ENCODE assay signal across 8 mouse cellular contexts in genomic region chr14:37134304-37135126, GRCm38 (mm10). TPM values are rescaled to one million over a fixed set of nuclear protein-coding genes. Genes with fewer than 3 reads are reported as not detected.
A peak's percentile ranks its signal among the peaks of the same experiment; 100 is the strongest.
DNase-seq lines count a peak whose midpoint lies in the region; ATAC-seq and TF ChIP-seq lines count a peak whose summit lies in the region.

No protein-coding gene starts in this region.

- H3K4me3 ChIP-seq in C2C12 (ENCODE audit: insufficient read depth, poor library complexity, severe bottlenecking) = peak overlapping the region; percentile 82
- peak overlapping the region; percentile 90 for H3K4me3 ChIP-seq in hindbrain, postnatal 0 days (ENCODE audit: low read length)
- peak overlapping the region; percentile 94 for H3K4me3 ChIP-seq in midbrain, embryonic 14.5 days (replicated peaks; ENCODE audit: low read depth, low read length)

- H3K4me1 ChIP-seq in hindbrain, postnatal 0 days (ENCODE audit: insufficient read depth, low read length) = 0 out of 2 replicates have a peak, but pooled peaks cover 3% of the 10 kb centered on the region
- peaks cover 6% of the 10 kb centered on the region for H3K4me1 ChIP-seq in midbrain, embryonic 14.5 days (ENCODE audit: control insufficient read depth, insufficient read depth, low read length)

- TF ChIP-seq CTCF in C2C12 (IDR thresholded peaks at IDR 0.05; ENCODE audit: control insufficient read depth, insufficient read depth, insufficient read length) = no peak
- TF ChIP-seq CTCF in hindbrain, postnatal 0 days (IDR thresholded peaks at IDR 0.05; ENCODE audit: low read depth) = no peak

- 2% methylated on average over 40 of the region's 40 CpGs for WGBS in hindbrain, postnatal 0 days
- WGBS in midbrain, embryonic 14.5 days = 2% methylated on average over 40 of the region's 40 CpGs

- no peaks in the 10 kb centered on the region for H3K27me3 ChIP-seq in C2C12 (ENCODE audit: control insufficient read depth, insufficient read depth, insufficient read length)
- no peaks in the 10 kb centered on the region for H3K27me3 ChIP-seq in hindbrain, postnatal 0 days (ENCODE audit: insufficient read depth, low read length)
- H3K27me3 ChIP-seq in midbrain, embryonic 14.5 days (ENCODE audit: control insufficient read depth, insufficient read depth, low read length) = no peaks in the 10 kb centered on the region

- H3K4me2 ChIP-seq in hindbrain, postnatal 0 days (ENCODE audit: low read depth, low read length) = peak overlapping the region; percentile 77
- H3K4me2 ChIP-seq in midbrain, embryonic 14.5 days (ENCODE audit: low read length) = peak overlapping the region; percentile 62

- H3K79me2 ChIP-seq in C2C12 (ENCODE audit: control insufficient read depth, insufficient read depth) = peaks cover 35% of the 10 kb centered on the region

- H3K79me3 ChIP-seq in C2C12 (ENCODE audit: low read depth) = peaks cover 27% of the 10 kb centered on the region

- H3ac ChIP-seq in C2C12 (ENCODE audit: control insufficient read depth, insufficient read length, low read depth) = peak overlapping the region; percentile 96

- peaks cover 37% of the 10 kb centered on the region for H3K36me3 ChIP-seq in C2C12 (ENCODE audit: control insufficient read depth, insufficient read depth)
- peaks cover 20% of the 10 kb centered on the region; the same call in 1 of the 2 replicates for H3K36me3 ChIP-seq in hindbrain, postnatal 0 days (ENCODE audit: insufficient read depth, low read length)
- peaks cover 25% of the 10 kb centered on the region for H3K36me3 ChIP-seq in midbrain, embryonic 14.5 days (ENCODE audit: control insufficient read depth, insufficient read depth, low read length)

- ATAC-seq in hindbrain, postnatal 0 days = peak; percentile 25; the same call in 1 of the 2 replicates
- ATAC-seq in midbrain, embryonic 14.5 days (ENCODE audit: low FRiP score, low TSS enrichment) = no peak; the same call in 1 of the 2 replicates

- DNase-seq in heart, adult 8-10 months (ENCODE audit: low spot score) = peak; percentile 9
- DNase-seq in heart, postnatal 10 days = no peak
- DNase-seq in c-Kit-positive CD71-positive TER-119-positive erythroid progenitor cells, embryonic 14.5 days (ENCODE audit: low spot score) = peak; percentile 41
- DNase-seq in hindbrain, postnatal 0 days (ENCODE audit: low spot score) = peak; percentile 7
- no peak for DNase-seq in midbrain, embryonic 14.5 days
- DNase-seq in cerebellum, adult 18-20 months = no peak
- DNase-seq in gastrocnemius, postnatal 10 days = no peak

- peak overlapping the region; percentile 91 for H3K27ac ChIP-seq in hindbrain, postnatal 0 days
- H3K27ac ChIP-seq in midbrain, embryonic 14.5 days (replicated peaks; ENCODE audit: low read depth, low read length) = peak overlapping the region; percentile 82

- intact Hi-C loops in heart, postnatal 10 days (cut with DNase I) = loop anchor here (5.0 kb wide), 1 partner anchor 267 kb away; no protein-coding TSS in a partner anchor

- peak overlapping the region; percentile 89 for H3K9ac ChIP-seq in hindbrain, postnatal 0 days (replicated peaks; ENCODE audit: low read length)
- H3K9ac ChIP-seq in midbrain, embryonic 14.5 days (replicated peaks; ENCODE audit: low read length) = peak overlapping the region; percentile 84

- no peaks in the 10 kb centered on the region for H3K9me3 ChIP-seq in hindbrain, postnatal 0 days (ENCODE audit: low read length)
- H3K9me3 ChIP-seq in midbrain, embryonic 14.5 days (ENCODE audit: control insufficient read depth, low read length) = no peaks in the 10 kb centered on the region

TF ChIP-seq in C2C12, 6 proteins besides CTCF, POLR2A, EP300 and RAD21:
- TF ChIP-seq CEBPB (IDR thresholded peaks at IDR 0.05; ENCODE audit: low read depth) = peak; percentile 19
- TF ChIP-seq MYOD1 (IDR thresholded peaks at IDR 0.05; ENCODE audit: control insufficient read depth, insufficient read length, low read depth) = no peak

RNA-seq across cellular contexts. Expression of gene Ghitm, which starts 0.6 kb away (rescaled TPM):
- 100 to 1,000 TPM; 632 to 720 (median 680) TPM for total RNA-seq in heart, adult 8-10 months (2022)
- 100 to 1,000 TPM; 503 to 525 TPM for total RNA-seq in heart, postnatal 10 days (2021)
- 152 TPM for polyA plus RNA-seq in C2C12 (2012; fragmentation: generic; extraction: Trizol)
- total RNA-seq in hindbrain, postnatal 0 days (2014; rRNA removed) = 86.5 and 103 TPM in 2 replicates
- polyA plus RNA-seq in hindbrain, postnatal 0 days (2015; fragmentation: Nextera tagmentation; extraction: Ambion mirVana) = 237 and 241 TPM in 2 replicates
- 157 and 197 TPM in 2 replicates for polyA plus RNA-seq in midbrain, embryonic 14.5 days (2014; fragmentation: Nextera tagmentation; extraction: Ambion mirVana)
- total RNA-seq in gastrocnemius, postnatal 10 days (2021) = 100 to 1,000 TPM; 217 to 232 TPM

RNA-seq across cellular contexts. Expression of gene 2610528A11Rik, which starts 20.7 kb away (rescaled TPM):
- total RNA-seq in heart, adult 8-10 months (2022) = not detected
- under 1 TPM; 0.37 to 0.60 TPM for total RNA-seq in heart, postnatal 10 days (2021)
- polyA plus RNA-seq in C2C12 (2012; fragmentation: generic; extraction: Trizol) = 0.75 TPM
- not detected in 2 replicates for total RNA-seq in hindbrain, postnatal 0 days (2014; rRNA removed)
- polyA plus RNA-seq in hindbrain, postnatal 0 days (2015; fragmentation: Nextera tagmentation; extraction: Ambion mirVana) = 0.66 and 0.73 TPM in 2 replicates
- 0.55 TPM in 1 of 2 replicates, not detected in the other for polyA plus RNA-seq in midbrain, embryonic 14.5 days (2014; fragmentation: Nextera tagmentation; extraction: Ambion mirVana)
- 1 to 10 TPM in 1 of 2 experiments, under 1 TPM in 1; 0.85 to 1.1 TPM for total RNA-seq in gastrocnemius, postnatal 10 days (2021)

RNA-seq across cellular contexts. Expression of gene Cdhr1, which starts 36.4 kb away (rescaled TPM):
- total RNA-seq in heart, adult 8-10 months (2022) = not detected
- under 1 TPM in 1 of 2 experiments, not detected in 1; 0.07 TPM for total RNA-seq in heart, postnatal 10 days (2021)
- 0.16 TPM for polyA plus RNA-seq in C2C12 (2012; fragmentation: generic; extraction: Trizol)
- total RNA-seq in hindbrain, postnatal 0 days (2014; rRNA removed) = 7.4 and 8.0 TPM in 2 replicates
- 6.0 and 6.6 TPM in 2 replicates for polyA plus RNA-seq in hindbrain, postnatal 0 days (2015; fragmentation: Nextera tagmentation; extraction: Ambion mirVana)
- 1.9 and 2.2 TPM in 2 replicates for polyA plus RNA-seq in midbrain, embryonic 14.5 days (2014; fragmentation: Nextera tagmentation; extraction: Ambion mirVana)
- under 1 TPM; 0.05 to 0.07 TPM for total RNA-seq in gastrocnemius, postnatal 10 days (2021)

Comparison
In these comparisons a context has a peak if more than half of its experiments do, and no peak if none do; other contexts are left out.
1. DNase-seq: peak in heart, adult 8-10 months (single experiment), c-Kit-positive CD71-positive TER-119-positive erythroid progenitor cells, embryonic 14.5 days (single experiment) and hindbrain, postnatal 0 days (single experiment); none in heart, postnatal 10 days (0 of 2), midbrain, embryonic 14.5 days (single experiment), cerebellum, adult 18-20 months (0 of 2) and gastrocnemius, postnatal 10 days (single experiment).
2. Peak in every context shown above with its lines, with median percentiles within 50 percentile points of each other: H3K4me3 ChIP-seq.